Mouse (Mus musculus): Measurements from ENCODE around the gene Grb2. TPM values are rescaled to one million over a fixed set of nuclear protein-coding genes. Genes with fewer than 3 reads are reported as not detected.
A peak's percentile ranks its signal among the peaks of the same experiment; 100 is the strongest.

Grb2 gene
- polyA plus RNA-seq, 1 experiment from 2014 or later: 83.5 TPM

DNA sequence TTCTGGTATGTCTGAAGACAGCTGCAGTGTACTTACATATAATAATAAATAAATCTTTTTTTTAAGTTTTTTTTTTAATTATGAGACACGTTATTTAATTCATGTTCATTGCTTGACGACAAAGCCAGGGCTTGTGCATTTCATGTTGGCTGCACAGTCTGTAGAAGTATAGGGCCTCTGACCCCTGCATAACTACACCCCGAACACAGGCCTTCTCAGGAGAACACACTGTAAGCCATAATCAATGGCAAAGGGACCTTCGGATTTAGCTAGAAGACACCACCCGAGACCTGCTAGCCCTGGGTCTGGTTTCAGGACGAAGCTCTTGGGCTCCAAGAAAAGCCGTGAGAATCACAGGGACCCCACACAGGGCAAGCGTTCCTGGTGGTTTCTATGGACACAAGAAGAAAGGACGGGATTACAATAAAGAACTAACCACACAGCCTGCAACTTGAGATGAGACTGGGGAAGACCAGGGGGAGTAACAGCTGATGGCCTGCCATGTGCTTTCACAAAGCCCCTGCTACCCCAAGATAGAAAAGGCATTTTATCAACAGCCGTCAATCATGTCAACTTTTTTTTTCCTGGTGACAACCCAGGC, 29.3 kb upstream of the Grb2 start:
- Histone ChIP-seq H3K4me1 (no peaks in the 10 kb centered on the region), H3K4me2 (no peak overlapping the region), H3K9me3 (no peaks in the 10 kb centered on the region), H3K27ac (no peak overlapping the region), H3K36me3 (no peaks in the 10 kb centered on the region), H3K9ac (no peak overlapping the region), H3K4me3 (replicated peaks) (no peak overlapping the region), H3K27me3 (replicated peaks) (no peaks in the 10 kb centered on the region)
- WGBS: 70% methylated on average over 10 of the region's 10 CpGs
- no peak for ATAC-seq (ENCODE audit: insufficient read depth, low FRiP score, low read depth)

DNA sequence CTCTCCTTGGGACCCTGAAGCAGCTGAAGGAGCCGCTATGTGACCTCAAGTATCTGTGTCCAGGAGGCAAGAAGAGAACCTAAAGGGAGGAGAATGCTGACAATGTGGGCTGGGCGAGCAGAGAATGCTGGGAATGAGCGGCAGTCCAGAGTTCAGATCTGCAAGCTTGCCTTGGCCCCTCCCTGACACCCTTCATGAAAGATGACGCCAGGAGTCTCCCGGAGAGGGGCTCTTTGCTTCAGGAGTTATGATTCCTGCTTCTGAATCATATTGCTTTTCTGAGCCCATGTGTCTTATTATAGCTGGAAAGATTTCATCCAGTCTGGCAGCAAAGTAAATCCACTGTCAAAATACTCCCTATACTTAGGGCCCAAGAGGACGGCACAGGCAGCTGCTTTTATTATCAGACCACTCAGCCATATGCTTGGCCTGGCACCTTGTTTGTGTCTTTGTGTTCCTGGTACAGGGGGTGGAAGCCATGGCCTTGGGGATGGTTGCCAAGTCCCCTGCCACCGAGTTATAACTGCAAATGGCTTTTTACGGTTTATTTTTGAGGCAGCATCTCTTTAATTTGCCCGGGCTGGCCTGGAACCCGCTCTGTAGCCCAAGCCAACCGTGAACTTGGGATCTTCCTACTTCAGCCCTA, 25.8 kb upstream of the Grb2 start:
- H3K9ac ChIP-seq: no peak overlapping the region

DNA sequence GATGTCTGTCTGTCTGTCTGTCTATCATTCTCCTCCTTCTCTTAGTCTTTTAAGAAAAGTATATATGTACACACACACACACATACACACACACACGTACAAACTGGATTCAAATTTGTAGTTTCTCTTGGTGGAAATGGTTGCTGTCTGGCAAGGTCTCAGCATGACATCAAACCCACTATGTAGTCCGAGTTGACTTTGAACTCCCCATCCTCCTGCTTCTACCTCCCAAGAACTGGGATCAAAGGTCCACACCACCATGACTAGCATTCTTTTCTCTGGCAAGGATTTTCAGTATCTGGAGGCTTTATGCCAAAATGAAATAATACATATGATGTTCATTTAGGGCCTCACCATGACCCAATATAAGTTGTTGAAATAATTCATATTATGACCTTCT, 14.8 kb upstream of the Grb2 start:
- peaks cover 4% of the 10 kb centered on the region; the same call in 1 of the 2 replicates for H3K4me1 ChIP-seq
- no peak overlapping the region for H3K9ac ChIP-seq
- no peaks in the 10 kb centered on the region for H3K9me3 ChIP-seq
- ATAC-seq (ENCODE audit: insufficient read depth, low FRiP score, low read depth): no peak
- no peaks in the 10 kb centered on the region for H3K27me3 ChIP-seq (replicated peaks)
- whole genome bisulfite sequencing: 80% methylated on average over 2 of the region's 2 CpGs
- no peak overlapping the region for H3K4me2 ChIP-seq
- H3K4me3 ChIP-seq (replicated peaks): no peak overlapping the region
- peak overlapping the region; percentile 51; the same call in 1 of the 2 replicates for H3K27ac ChIP-seq
- H3K36me3 ChIP-seq: no peaks in the 10 kb centered on the region

More for the DNA sequence above, 25.8 kb upstream of the Grb2 start:
- H3K27ac ChIP-seq: no peak overlapping the region
- no peaks in the 10 kb centered on the region for H3K36me3 ChIP-seq
- ATAC-seq (ENCODE audit: insufficient read depth, low FRiP score, low read depth): no peak
- no peaks in the 10 kb centered on the region for H3K9me3 ChIP-seq
- WGBS: 56% methylated on average over 11 of the region's 11 CpGs
- no peaks in the 10 kb centered on the region for H3K4me1 ChIP-seq
- no peak overlapping the region for H3K4me2 ChIP-seq
- no peak overlapping the region for H3K4me3 ChIP-seq (replicated peaks)
- no peaks in the 10 kb centered on the region for H3K27me3 ChIP-seq (replicated peaks)

DNA sequence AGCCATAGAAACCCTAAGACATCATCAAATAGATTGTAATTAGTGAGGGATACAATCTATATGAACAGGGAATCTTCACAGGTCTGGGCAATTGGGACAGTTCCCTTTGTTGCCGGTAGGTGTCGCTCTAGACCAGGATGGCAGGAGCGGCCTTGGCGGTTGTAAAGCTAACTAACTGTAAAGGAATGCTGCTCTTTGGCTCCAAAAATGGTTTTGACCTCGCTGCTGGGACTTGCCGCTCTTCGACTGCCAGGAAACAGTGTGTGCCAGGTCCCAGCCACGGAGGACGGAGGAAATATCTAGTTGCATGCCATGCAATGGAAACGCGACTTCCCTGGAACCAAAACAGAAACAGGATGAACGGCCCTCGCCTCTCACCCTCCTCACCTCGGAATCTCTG, 14.2 kb upstream of the Grb2 start:
- Histone ChIP-seq H3K4me2 (peak overlapping the region; percentile 38), H3K9ac (no peak overlapping the region), H3K36me3 (no peaks in the 10 kb centered on the region), H3K9me3 (no peaks in the 10 kb centered on the region), H3K4me1 (peaks cover 4% of the 10 kb centered on the region; the same call in 1 of the 2 replicates), H3K27ac (peak overlapping the region; percentile 51; the same call in 1 of the 2 replicates), H3K27me3 (replicated peaks) (no peaks in the 10 kb centered on the region), H3K4me3 (replicated peaks) (peak overlapping the region; percentile 0; the same call in 1 of the 2 replicates)
- WGBS: 16% methylated on average over 14 of the region's 14 CpGs
- ATAC-seq (ENCODE audit: insufficient read depth, low FRiP score, low read depth): no peak

DNA sequence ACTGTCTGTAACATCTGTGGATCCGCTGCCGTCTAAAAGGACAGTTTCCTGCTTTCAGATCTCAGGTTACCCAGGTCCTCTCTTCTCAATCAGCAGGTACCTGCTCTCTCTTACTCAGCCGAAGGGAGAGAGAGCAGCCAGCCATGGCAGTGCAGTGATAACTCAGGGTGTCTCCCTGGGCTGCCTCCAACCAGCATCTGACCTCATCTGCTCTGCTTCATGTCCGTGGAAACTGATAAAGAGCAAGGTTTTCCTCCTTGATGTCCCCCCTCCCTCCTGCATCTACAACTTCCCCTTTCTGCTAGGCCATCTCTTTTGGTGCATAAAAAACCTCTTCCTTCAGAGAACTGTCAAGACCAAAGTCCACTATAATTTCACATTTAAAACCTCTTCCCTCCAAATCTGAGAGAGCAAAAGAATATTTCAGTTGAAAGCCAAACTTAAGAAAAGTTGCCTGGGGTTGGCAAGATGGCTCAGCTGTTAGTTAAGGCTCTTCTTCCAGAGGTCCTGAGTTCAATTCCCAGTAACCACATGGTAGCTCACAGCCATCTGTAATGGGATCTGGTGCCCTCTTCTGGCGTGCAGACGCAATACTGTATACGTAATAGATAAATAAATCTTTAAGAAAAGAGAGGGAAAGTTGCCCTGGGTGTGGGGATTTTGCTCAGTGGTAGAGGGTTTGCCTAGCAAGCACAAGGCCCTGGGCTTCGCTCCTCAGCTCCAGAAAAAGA, 9.4 kb upstream of the Grb2 start:
- WGBS: 40% methylated on average over 8 of the region's 8 CpGs
- Histone ChIP-seq H3K4me2 (no peak overlapping the region), H3K27ac (no peak overlapping the region), H3K4me3 (replicated peaks) (no peak overlapping the region), H3K9ac (no peak overlapping the region), H3K27me3 (replicated peaks) (no peaks in the 10 kb centered on the region), H3K9me3 (no peaks in the 10 kb centered on the region), H3K4me1 (peaks cover 2% of the 10 kb centered on the region; the same call in 1 of the 2 replicates), H3K36me3 (no peaks in the 10 kb centered on the region)
- ATAC-seq (ENCODE audit: insufficient read depth, low FRiP score, low read depth): peak; percentile 56; the same call in 1 of the 2 replicates

DNA sequence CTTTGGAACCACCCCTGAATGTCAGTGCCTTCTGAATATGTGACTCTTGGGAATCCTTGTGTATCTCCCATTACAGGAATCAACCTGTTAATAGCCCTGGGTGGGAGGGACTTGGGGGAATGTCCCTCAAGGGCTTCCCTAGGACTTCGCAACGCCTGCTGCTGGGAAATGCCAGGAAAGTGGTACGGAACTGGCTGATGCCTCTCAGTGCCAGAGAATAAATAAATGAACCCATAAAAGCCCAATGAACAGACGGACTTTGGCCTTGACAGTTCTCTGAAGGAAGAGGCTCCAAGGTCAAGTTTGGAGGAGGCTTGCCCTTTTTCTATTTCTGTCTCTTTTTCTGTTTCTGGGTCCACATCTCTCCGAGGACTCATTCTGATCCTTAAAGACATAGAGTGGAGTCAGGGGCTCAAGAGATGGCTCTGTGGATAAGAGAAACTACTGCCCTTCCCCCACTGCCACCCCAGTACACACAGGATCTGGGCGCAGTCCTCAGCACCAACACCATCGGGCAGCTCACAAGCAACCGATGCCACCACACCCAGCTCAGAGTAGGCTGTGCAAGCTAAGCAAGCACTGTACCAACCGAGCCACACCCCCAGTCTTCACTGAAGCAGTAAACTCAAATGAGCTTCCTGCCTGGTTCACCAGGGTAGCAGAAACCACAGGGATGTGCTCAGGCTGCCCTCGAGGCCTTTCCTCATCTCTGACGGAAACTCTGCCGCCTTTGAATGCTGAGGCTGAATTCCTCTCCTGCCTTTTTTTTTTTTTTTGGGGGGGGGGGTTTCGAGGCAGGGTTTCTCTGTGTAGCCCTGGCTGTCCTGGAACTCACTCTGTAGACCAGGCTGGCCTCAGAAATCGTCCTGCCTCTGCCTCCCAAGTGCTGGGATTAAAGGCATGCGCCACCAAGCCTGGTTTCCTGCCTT, 8.3 kb upstream of the Grb2 start:
- H3K27ac ChIP-seq: no peak overlapping the region
- no peaks in the 10 kb centered on the region for H3K9me3 ChIP-seq
- 63% methylated on average over 15 of the region's 15 CpGs for WGBS
- H3K36me3 ChIP-seq: no peaks in the 10 kb centered on the region
- H3K4me3 ChIP-seq (replicated peaks): no peak overlapping the region
- H3K27me3 ChIP-seq (replicated peaks): no peaks in the 10 kb centered on the region
- no peak overlapping the region for H3K9ac ChIP-seq
- no peak overlapping the region for H3K4me2 ChIP-seq
- peak; percentile 31; the same call in 1 of the 2 replicates for ATAC-seq (ENCODE audit: insufficient read depth, low FRiP score, low read depth)
- no peaks in the 10 kb centered on the region for H3K4me1 ChIP-seq

DNA sequence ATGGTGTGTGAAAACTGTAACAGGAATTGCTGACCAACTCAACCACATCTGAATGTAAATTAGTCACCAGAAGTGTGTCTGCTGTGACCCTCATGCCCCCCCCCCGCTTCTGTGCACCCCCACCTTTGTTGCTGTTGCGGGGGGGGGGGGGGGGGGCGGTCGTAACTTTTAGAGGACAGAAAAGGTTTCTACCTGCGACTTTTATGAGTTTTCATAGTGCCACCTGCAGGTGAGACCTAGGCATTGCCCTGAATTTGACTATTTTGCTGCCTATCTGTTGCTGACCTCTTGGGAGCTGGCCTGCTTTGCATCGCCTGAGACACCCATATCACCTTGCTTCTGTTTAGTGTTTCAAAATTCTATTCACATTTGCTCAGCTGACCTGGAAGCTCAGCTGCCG, 6.1 kb upstream of the Grb2 start:
- no peaks in the 10 kb centered on the region for H3K9me3 ChIP-seq
- WGBS: 7% methylated on average over 6 of the region's 7 CpGs
- no peak overlapping the region for H3K27ac ChIP-seq
- ATAC-seq (ENCODE audit: insufficient read depth, low FRiP score, low read depth): no peak
- H3K9ac ChIP-seq: no peak overlapping the region
- no peak overlapping the region for H3K4me2 ChIP-seq
- H3K4me1 ChIP-seq: 0 out of 2 replicates have a peak, but pooled peaks cover 4% of the 10 kb centered on the region
- H3K36me3 ChIP-seq: no peaks in the 10 kb centered on the region
- H3K27me3 ChIP-seq (replicated peaks): no peaks in the 10 kb centered on the region
- no peak overlapping the region for H3K4me3 ChIP-seq (replicated peaks)

DNA sequence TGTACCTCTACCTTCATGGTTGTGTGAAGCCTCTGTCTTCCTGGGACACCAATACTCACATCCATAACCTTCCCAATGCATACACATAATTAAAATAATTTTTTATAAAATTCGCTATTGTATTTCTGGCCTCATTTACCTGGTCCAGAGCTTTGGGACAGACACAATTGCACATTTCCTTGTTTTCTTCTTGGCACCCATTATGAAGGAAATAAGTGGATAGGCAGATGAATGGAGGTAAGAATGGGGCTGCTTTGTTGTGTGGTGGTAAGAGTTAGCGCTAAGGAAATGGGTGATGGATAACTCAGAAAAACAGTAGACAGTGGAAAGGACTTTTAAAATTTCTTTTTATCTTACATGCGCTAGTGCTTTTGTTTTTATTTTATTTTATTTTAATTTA, 5.0 kb upstream of the Grb2 start:
- no peak overlapping the region for H3K4me2 ChIP-seq
- H3K27me3 ChIP-seq (replicated peaks): no peaks in the 10 kb centered on the region
- no peak overlapping the region for H3K4me3 ChIP-seq (replicated peaks)
- no peaks in the 10 kb centered on the region for H3K9me3 ChIP-seq
- no peaks in the 10 kb centered on the region for H3K36me3 ChIP-seq
- H3K27ac ChIP-seq: no peak overlapping the region
- no peak for ATAC-seq (ENCODE audit: insufficient read depth, low FRiP score, low read depth)
- WGBS: 90% methylated on average over 3 of the region's 3 CpGs
- H3K9ac ChIP-seq: no peak overlapping the region
- 0 out of 2 replicates have a peak, but pooled peaks cover 10% of the 10 kb centered on the region for H3K4me1 ChIP-seq

DNA sequence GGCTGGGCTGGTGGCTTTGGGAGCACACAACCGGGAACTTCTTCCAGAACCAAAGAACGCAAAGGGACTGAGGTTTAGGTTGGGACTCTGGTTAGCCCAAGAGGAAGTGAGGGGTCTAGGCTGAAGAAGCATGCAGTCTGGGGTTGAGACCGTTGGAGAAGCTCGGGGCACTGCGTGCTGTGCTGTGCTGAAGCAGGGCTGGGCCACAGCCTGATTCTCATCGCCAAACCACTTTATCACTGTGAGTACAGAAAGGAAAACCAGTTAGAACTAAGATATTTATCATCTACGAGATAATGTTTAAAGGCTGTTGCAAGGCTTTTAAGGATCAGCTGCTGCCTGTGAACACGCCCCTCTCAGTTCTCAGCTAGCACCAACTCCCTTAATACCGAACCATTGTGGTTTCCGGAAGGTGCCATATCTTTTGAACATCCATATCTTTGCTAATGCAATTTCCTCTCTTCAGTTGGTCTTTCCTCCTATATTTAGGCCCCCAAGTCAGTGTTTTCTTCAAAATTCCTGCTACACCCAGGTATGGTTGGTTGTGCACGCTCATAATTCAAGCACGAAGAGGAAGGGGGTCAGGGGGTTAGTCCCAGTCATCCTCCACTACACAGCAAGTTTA, 4.4 kb upstream of the Grb2 start:
- 65% methylated on average over 12 of the region's 12 CpGs for WGBS
- ATAC-seq (ENCODE audit: insufficient read depth, low FRiP score, low read depth): no peak

DNA sequence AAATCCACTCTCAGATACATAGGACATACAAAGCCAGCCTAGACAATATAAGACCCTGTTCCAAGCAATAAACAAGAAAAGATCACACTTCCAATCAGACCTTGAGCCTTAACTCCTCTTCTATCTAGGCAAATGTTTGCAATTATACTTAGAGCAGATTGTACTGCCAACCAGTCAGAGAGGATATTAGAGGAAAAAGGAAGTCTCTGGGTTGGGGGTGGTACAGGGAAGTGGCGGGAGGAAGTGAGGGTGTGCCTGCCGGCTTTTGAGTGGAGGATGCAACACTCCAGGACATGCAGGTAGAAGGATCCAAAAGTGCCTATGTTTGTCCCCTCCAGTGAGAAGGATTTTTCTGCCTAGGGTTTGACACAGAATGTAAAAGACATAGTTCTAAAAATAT, 3.9 kb upstream of the Grb2 start:
- Histone ChIP-seq H3K36me3 (no peaks in the 10 kb centered on the region), H3K9ac (no peak overlapping the region), H3K27me3 (replicated peaks) (no peaks in the 10 kb centered on the region), H3K4me3 (replicated peaks) (no peak overlapping the region), H3K27ac (no peak overlapping the region), H3K4me1 (peaks cover 10% of the 10 kb centered on the region; the same call in 1 of the 2 replicates), H3K9me3 (no peaks in the 10 kb centered on the region), H3K4me2 (no peak overlapping the region)
- WGBS: 46% methylated on average over 2 of the region's 2 CpGs
- ATAC-seq (ENCODE audit: insufficient read depth, low FRiP score, low read depth): no peak

More for the DNA sequence above, 4.4 kb upstream of the Grb2 start:
- H3K9ac ChIP-seq: no peak overlapping the region
- no peak overlapping the region for H3K4me2 ChIP-seq
- H3K36me3 ChIP-seq: no peaks in the 10 kb centered on the region
- H3K4me3 ChIP-seq (replicated peaks): no peak overlapping the region
- H3K9me3 ChIP-seq: no peaks in the 10 kb centered on the region
- H3K27ac ChIP-seq: no peak overlapping the region
- H3K27me3 ChIP-seq (replicated peaks): no peaks in the 10 kb centered on the region
- H3K4me1 ChIP-seq: 0 out of 2 replicates have a peak, but pooled peaks cover 10% of the 10 kb centered on the region

DNA sequence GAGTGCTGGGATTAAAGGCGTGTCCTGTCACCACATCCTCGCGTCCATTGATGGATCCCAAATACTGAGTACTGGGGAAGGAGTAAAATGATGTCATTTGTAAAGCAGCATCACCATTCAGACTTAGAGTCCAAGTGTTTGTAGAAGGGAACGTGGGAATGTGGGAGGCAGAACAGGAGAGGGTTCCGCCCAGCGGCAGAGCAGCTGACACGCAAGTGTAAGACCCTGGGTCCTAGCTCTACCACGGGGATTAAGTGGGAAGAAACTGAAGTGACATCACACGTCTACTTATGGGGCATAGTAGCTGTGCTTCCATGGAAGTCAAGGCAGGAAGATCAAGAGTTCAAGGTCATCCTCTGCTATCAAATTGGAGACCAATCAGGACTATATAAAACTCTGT, 2.7 kb upstream of the Grb2 start:
- H3K27me3 ChIP-seq (replicated peaks): no peaks in the 10 kb centered on the region
- H3K9me3 ChIP-seq: no peaks in the 10 kb centered on the region
- H3K27ac ChIP-seq: no peak overlapping the region
- no peak overlapping the region for H3K4me2 ChIP-seq
- no peak for ATAC-seq (ENCODE audit: insufficient read depth, low FRiP score, low read depth)
- H3K9ac ChIP-seq: no peak overlapping the region
- no peak overlapping the region for H3K4me3 ChIP-seq (replicated peaks)
- H3K36me3 ChIP-seq: no peaks in the 10 kb centered on the region
- WGBS: 82% methylated on average over 9 of the region's 9 CpGs
- H3K4me1 ChIP-seq: peaks cover 19% of the 10 kb centered on the region; the same call in 1 of the 2 replicates

Measured in stomach, embryonic 15.5 days (tissue).